Mouse (Mus musculus): ENCODE results near the gene Lpar1. TPM values are rescaled to one million over a fixed set of nuclear protein-coding genes. Genes with fewer than 3 reads are reported as not detected.

Lpar1 gene
- total and polyA plus RNA-seq, 3 experiments, result not detected

DNA sequence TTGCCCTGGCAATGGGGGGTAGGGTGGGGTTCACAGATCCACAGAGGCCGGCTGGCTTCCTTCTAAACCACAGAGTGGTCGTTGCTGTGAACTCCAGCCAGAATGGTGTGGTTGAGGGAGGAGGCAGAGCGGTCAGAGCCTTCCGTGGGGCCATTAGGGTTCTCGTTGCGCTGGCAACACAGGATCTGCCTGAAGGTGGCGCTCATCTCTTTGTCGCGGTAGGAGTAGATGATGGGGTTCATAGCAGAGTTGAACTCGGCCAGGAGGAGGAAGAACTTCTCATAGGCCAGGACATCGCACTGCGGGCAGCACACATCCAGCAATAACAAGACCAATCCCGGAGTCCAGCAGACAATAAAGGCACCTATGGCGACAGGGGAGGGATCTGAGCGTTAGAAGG is 116.4 kb downstream of the Lpar1 start:
- Histone ChIP-seq H3K4me3 (ENCODE audit: control insufficient read depth in 1 of 2, insufficient read depth in 1 of 2, low read depth in 2 of 2, low read length in 2 of 2) (no peak overlapping the region), H3K4me1 (ENCODE audit: control insufficient read depth in 1 of 2, insufficient read depth in 2 of 2, low read length in 2 of 2) (no peaks in the 10 kb centered on the region), H3K27me3 (ENCODE audit: control insufficient read depth in 1 of 2, insufficient read depth in 2 of 2, low read length in 2 of 2) (no peaks in the 10 kb centered on the region), H3K79me2 (ENCODE audit: control insufficient read depth, insufficient read depth, low read length, poor library complexity) (no peaks in the 10 kb centered on the region), H3K27ac (ENCODE audit: control insufficient read depth, low read depth, low read length) (no peak overlapping the region), H3K9ac (ENCODE audit: control insufficient read depth, low read depth, low read length, poor library complexity, severe bottlenecking) (no peak overlapping the region), H3K36me3 (ENCODE audit: control insufficient read depth in 1 of 2, insufficient read depth in 2 of 2, low read length in 2 of 2) (no peaks in the 10 kb centered on the region), H3K9me3 (replicated peaks; ENCODE audit: insufficient read depth, low read length) (no peaks in the 10 kb centered on the region)
- no peak for DNase-seq (ENCODE audit: low read depth, low spot score)
- TF ChIP-seq NELFE (IDR thresholded peaks at IDR 0.05; ENCODE audit: low read depth, low read length) (no peak), MXI1 (IDR thresholded peaks at IDR 0.05; ENCODE audit: low read depth, low read length) (no peak), CTCF (IDR thresholded peaks at IDR 0.05 in 2 of 3, conservative IDR thresholded peaks at IDR 0.05 in 1 of 3; ENCODE audit: control insufficient read depth in 1 of 3, insufficient read depth in 1 of 3, low read depth in 2 of 3, low read length in 3 of 3, poor library complexity in 1 of 3, severe bottlenecking in 1 of 3) (peak in 1 of 3 experiments; percentile 25; a peak in 1 of 6 replicates)

DNA sequence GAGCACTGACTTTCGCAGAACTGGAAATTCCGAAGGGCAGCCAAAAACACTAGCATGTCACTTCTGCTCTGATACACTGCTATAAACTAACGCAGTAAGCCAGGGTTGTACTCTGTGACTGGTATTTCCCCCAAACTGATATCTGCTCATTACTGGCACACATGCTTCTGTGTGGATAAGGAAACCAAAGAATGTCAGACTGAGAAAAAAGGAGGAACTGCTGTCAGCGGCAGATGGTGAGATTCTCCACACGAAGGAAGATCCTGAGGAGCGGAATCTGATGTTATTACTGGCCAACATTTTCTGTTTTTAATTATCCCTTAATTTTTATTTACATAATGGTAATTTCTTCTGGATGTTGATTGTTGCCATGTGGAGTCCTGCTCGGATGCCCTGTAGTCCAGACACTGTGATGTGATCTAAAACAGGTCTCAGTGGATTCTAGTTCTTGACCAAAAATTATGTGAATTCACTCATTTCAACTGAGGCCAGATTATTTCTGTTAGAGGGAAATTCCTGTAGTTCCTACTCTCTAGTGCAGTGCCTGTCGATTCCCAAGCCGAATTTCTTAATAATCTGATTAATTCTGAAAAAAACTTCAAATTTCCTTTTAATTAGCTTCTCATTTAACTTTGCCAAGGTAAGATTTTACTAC is 130.3 kb downstream of the Lpar1 start:
- H3K79me2 ChIP-seq (ENCODE audit: control insufficient read depth, insufficient read depth, low read length, poor library complexity), result no peaks in the 10 kb centered on the region
- DNase-seq (ENCODE audit: low read depth, low spot score), result peak; percentile 24
- H3K4me1 ChIP-seq (ENCODE audit: control insufficient read depth in 1 of 2, insufficient read depth in 2 of 2, low read length in 2 of 2), result no peaks in the 10 kb centered on the region
- no peaks in the 10 kb centered on the region for H3K36me3 ChIP-seq (ENCODE audit: control insufficient read depth in 1 of 2, insufficient read depth in 2 of 2, low read length in 2 of 2)
- TF ChIP-seq POLR2A (IDR thresholded peaks at IDR 0.05; ENCODE audit: control insufficient read depth in 1 of 2, insufficient read depth in 1 of 2, low read depth in 1 of 2, low read length in 2 of 2, poor library complexity in 1 of 2) (no peak), EP300 (IDR thresholded peaks at IDR 0.05; ENCODE audit: low read depth in 1 of 2, low read length in 2 of 2) (no peak), BHLHE40 (IDR thresholded peaks at IDR 0.05; ENCODE audit: borderline replicate concordance, low read depth, low read length) (no peak), GABPA (IDR thresholded peaks at IDR 0.05; ENCODE audit: low read depth, low read length) (no peak), NRF1 (IDR thresholded peaks at IDR 0.05; ENCODE audit: insufficient read depth, low read depth, low read length, poor library complexity, severe bottlenecking) (no peak), MXI1 (IDR thresholded peaks at IDR 0.05; ENCODE audit: low read depth, low read length) (no peak), TCF12 (IDR thresholded peaks at IDR 0.05; ENCODE audit: low read depth, low read length) (no peak), RCOR1 (IDR thresholded peaks at IDR 0.05; ENCODE audit: low read depth, low read length) (no peak), MYC (IDR thresholded peaks at IDR 0.05; ENCODE audit: low read depth, low read length) (no peak), USF1 (IDR thresholded peaks at IDR 0.05; ENCODE audit: low read depth, low read length) (no peak), MAFK (IDR thresholded peaks at IDR 0.05; ENCODE audit: borderline replicate concordance, low read depth, low read length) (no peak), ELF1 (IDR thresholded peaks at IDR 0.05; ENCODE audit: low read depth, low read length) (no peak), JUND (IDR thresholded peaks at IDR 0.05; ENCODE audit: low read depth, low read length) (no peak), USF2 (IDR thresholded peaks at IDR 0.05; ENCODE audit: borderline replicate concordance in 1 of 2, insufficient read depth in 1 of 2, low read depth in 1 of 2, low read length in 2 of 2) (no peak), MEF2A (IDR thresholded peaks at IDR 0.05; ENCODE audit: extremely low read depth, insufficient replicate concordance, low read depth, low read length, poor library complexity, severe bottlenecking) (no peak), TAL1 (IDR thresholded peaks at IDR 0.05; ENCODE audit: low read length) (no peak), POLR2AphosphoS2 (IDR thresholded peaks at IDR 0.05; ENCODE audit: low read length) (no peak), MAZ (IDR thresholded peaks at IDR 0.05; ENCODE audit: low read depth, low read length) (no peak), UBTF (IDR thresholded peaks at IDR 0.05; ENCODE audit: borderline replicate concordance, insufficient read depth, low read depth, low read length) (no peak), POLR2AphosphoS5 (IDR thresholded peaks at IDR 0.05; ENCODE audit: borderline replicate concordance, low read depth, low read length) (no peak)
- H3K4me3 ChIP-seq (ENCODE audit: control insufficient read depth in 1 of 2, insufficient read depth in 1 of 2, low read depth in 2 of 2, low read length in 2 of 2), result no peak overlapping the region
- H3K9ac ChIP-seq (ENCODE audit: control insufficient read depth, low read depth, low read length, poor library complexity, severe bottlenecking), result no peak overlapping the region
- no peak overlapping the region for H3K27ac ChIP-seq (ENCODE audit: control insufficient read depth, low read depth, low read length)
- H3K27me3 ChIP-seq (ENCODE audit: control insufficient read depth in 1 of 2, insufficient read depth in 2 of 2, low read length in 2 of 2), result no peaks in the 10 kb centered on the region
- no peaks in the 10 kb centered on the region for H3K9me3 ChIP-seq (replicated peaks; ENCODE audit: insufficient read depth, low read length)
